Mouse (Mus musculus) ES-Bruce4 (cell line): ENCODE measurements at regions not wholly inside any gene's neighbourhood (a gene's known extent, or its start where the extent isn't known, plus 50 kb on each side); places are given as distances from the start of the nearest gene placed in this dataset.

ENCODE experiments used
- CTCF ChIP-seq: IDR thresholded peaks from one replicate; pipeline ENCODE4 v1.8.1; 2011; ENCODE audit warnings: low read depth, low read length
- EP300 ChIP-seq: IDR thresholded peaks from 2 replicates; pipeline ENCODE4 v1.6.1; 2011; ENCODE audit warnings: low read depth, low read length; ENCODE audit not compliant: insufficient read depth
- POLR2A ChIP-seq: IDR thresholded peaks from one replicate; pipeline ENCODE4 v1.8.1; 2011; ENCODE audit warnings: low read length; ENCODE audit not compliant: insufficient read depth

GRCm38 (mm10) chr12:26551168-26551926, 82.3 kb downstream of the Cmpk2 start:
- TF ChIP-seq CTCF (no peak), POLR2A (no peak), EP300 (no peak)
